Mouse (Mus musculus) limb, embryonic 11.5 days (tissue): ENCODE results near the gene Nbas. TPM values are rescaled to one million over a fixed set of nuclear protein-coding genes. Genes with fewer than 3 reads are reported as not detected.

Source experiments
- ATAC-seq: fragments of 200-750 bp; cut with Nextera tagmentation; 2 replicates; pipeline ENCODE4 v1.8.0; 2017; ENCODE audit warnings: low read depth; ENCODE audit not compliant: insufficient number of reproducible peaks, low FRiP score, low TSS enrichment
- DNase-seq: peaks from one replicate; pipeline ENCODE4 v3.0.0-alpha.2; 2015; ENCODE audit warnings: low spot score
- H3K27ac ChIP-seq: fragments of 300-500 bp; sonication (generic); replicated peaks from 2 replicates; pipeline ENCODE4 v1.5.1; 2014; ENCODE audit warnings: low read depth, mild to moderate bottlenecking, low read length
- H3K27me3 ChIP-seq: fragments of 300-500 bp; sonication (generic); 2 replicates; pipeline ENCODE4 v1.6.1; 2014; ENCODE audit warnings: mild to moderate bottlenecking, low read length, mixed read lengths; ENCODE audit not compliant: control insufficient read depth, insufficient read depth
- H3K36me3 ChIP-seq: fragments of 300-500 bp; sonication (generic); 2 replicates; pipeline ENCODE4 v1.6.1; 2014; ENCODE audit warnings: mild to moderate bottlenecking, low read length, moderate library complexity, mixed read lengths; ENCODE audit not compliant: control insufficient read depth, insufficient read depth
- H3K4me1 ChIP-seq: fragments of 300-500 bp; sonication (generic); 2 replicates; pipeline ENCODE4 v1.6.1; 2014; ENCODE audit warnings: low read length, mixed read lengths; ENCODE audit not compliant: control insufficient read depth, insufficient read depth
- H3K4me2 ChIP-seq: fragments of 300-500 bp; sonication (generic); 2 replicates; pipeline ENCODE4 v1.6.1; 2014; ENCODE audit warnings: low read depth, mild to moderate bottlenecking, moderate library complexity; ENCODE audit not compliant: severe bottlenecking
- H3K4me3 ChIP-seq: fragments of 300-500 bp; sonication (generic); 2 replicates; pipeline ENCODE4 v1.5.1; 2014; ENCODE audit warnings: low read depth, low read length
- H3K9ac ChIP-seq: fragments of 300-500 bp; sonication (generic); 2 replicates; pipeline ENCODE4 v1.6.1; 2014; ENCODE audit warnings: mild to moderate bottlenecking, low read length
- H3K9me3 ChIP-seq: fragments of 300-500 bp; sonication (generic); 2 replicates; pipeline ENCODE4 v1.6.1; 2016; ENCODE audit warnings: low read length; ENCODE audit not compliant: control insufficient read depth
- WGBS: fragments of 180-500 bp; shearing (Covaris S2); extraction: QIAGEN DNeasy Blood & Tissue Kit; methylation state at CpG from one replicate; pipeline ENCODE4 v1.1.7; 2014; 5-methylcytosine and 5-hydroxymethylcytosine counted together
- polyA plus RNA-seq: library from polyadenylated mRNA; unstranded; fragments of >200 nt; fragmentation: Nextera tagmentation; extraction: Ambion mirVana; gene quantifications from 2 replicates; pipeline ENCODE4 v1.2.1, GENCODE M21; 2014

Gene Nbas
- polyA plus RNA-seq, 1 experiment from 2014 or later = 16.4 TPM

- no peaks in the 10 kb centered on the region for H3K27me3 ChIP-seq
- no peak for DNase-seq
- WGBS = 74% methylated on average over 4 of the region's 4 CpGs
- H3K27ac ChIP-seq = no peak overlapping the region
- no peak overlapping the region for H3K4me2 ChIP-seq
- no peak overlapping the region for H3K4me3 ChIP-seq
- H3K36me3 ChIP-seq = no peaks in the 10 kb centered on the region
- H3K9ac ChIP-seq = no peak overlapping the region
- no peaks in the 10 kb centered on the region for H3K9me3 ChIP-seq
- 0 out of 2 replicates have a peak, but pooled peaks cover 3% of the 10 kb centered on the region for H3K4me1 ChIP-seq
- ATAC-seq = no peak
Measured at GRCm38 (mm10) chr12:13576761-13577160, 307.8 kb downstream of the Nbas start.

DNA sequence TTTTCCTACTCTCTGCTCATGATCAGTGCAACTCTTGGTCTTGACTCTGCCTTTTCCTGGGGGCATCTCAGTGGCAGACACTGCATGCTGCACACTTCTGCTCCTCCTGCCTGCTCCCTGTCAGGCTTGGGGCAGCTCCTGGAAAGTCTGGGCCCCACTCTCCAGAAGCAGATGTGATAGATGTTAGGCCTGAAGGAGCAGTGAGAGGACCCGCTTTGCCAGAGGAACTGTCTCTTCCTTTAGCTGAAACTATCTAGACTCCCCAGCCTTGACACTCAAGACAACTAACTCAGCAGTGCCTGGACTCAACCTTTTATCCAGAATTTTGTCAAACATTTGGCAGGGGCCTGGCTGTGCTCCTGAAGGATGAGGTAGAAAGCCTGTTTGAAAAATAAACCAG is 311.9 kb downstream of the Nbas start:
- H3K27ac ChIP-seq = no peak overlapping the region
- no peak for DNase-seq
- ATAC-seq = no peak
- H3K27me3 ChIP-seq = no peaks in the 10 kb centered on the region
- 0 out of 2 replicates have a peak, but pooled peaks cover 2% of the 10 kb centered on the region for H3K36me3 ChIP-seq
- H3K9me3 ChIP-seq = no peaks in the 10 kb centered on the region
- H3K4me1 ChIP-seq = 0 out of 2 replicates have a peak, but pooled peaks cover 3% of the 10 kb centered on the region
- no peak overlapping the region for H3K4me3 ChIP-seq
- no peak overlapping the region for H3K9ac ChIP-seq
- 84% methylated on average over 1 of the region's 1 CpGs for WGBS
- no peak overlapping the region for H3K4me2 ChIP-seq

DNA sequence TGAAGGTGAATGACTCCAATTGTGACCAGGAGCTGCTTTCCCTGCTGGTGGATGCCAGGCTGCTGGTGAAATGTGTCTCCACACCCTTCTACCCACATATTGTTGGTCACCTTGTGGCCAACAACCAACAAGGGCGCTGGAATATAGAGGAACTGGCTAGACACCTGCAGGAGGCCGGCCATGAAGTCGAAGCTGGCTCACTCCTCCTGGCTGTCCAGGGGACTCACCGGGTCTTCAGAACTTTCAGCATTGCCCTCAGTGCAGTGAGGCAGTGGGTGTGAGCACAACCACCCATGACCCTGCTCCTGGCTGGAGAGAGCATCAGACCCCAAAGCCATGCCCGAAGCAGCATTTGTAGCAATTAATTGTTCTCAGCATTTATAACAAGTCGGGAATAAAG is 314.5 kb downstream of the Nbas start:
- 93% methylated on average over 6 of the region's 6 CpGs for WGBS
- no peaks in the 10 kb centered on the region for H3K27me3 ChIP-seq
- ATAC-seq (no peak), DNase-seq (no peak)
- H3K36me3 ChIP-seq = 0 out of 2 replicates have a peak, but pooled peaks cover 2% of the 10 kb centered on the region
- no peak overlapping the region for H3K9ac ChIP-seq
- H3K9me3 ChIP-seq = no peaks in the 10 kb centered on the region
- 0 out of 2 replicates have a peak, but pooled peaks cover 2% of the 10 kb centered on the region for H3K4me1 ChIP-seq
- H3K27ac ChIP-seq = no peak overlapping the region
- no peak overlapping the region for H3K4me2 ChIP-seq
- no peak overlapping the region for H3K4me3 ChIP-seq

DNA sequence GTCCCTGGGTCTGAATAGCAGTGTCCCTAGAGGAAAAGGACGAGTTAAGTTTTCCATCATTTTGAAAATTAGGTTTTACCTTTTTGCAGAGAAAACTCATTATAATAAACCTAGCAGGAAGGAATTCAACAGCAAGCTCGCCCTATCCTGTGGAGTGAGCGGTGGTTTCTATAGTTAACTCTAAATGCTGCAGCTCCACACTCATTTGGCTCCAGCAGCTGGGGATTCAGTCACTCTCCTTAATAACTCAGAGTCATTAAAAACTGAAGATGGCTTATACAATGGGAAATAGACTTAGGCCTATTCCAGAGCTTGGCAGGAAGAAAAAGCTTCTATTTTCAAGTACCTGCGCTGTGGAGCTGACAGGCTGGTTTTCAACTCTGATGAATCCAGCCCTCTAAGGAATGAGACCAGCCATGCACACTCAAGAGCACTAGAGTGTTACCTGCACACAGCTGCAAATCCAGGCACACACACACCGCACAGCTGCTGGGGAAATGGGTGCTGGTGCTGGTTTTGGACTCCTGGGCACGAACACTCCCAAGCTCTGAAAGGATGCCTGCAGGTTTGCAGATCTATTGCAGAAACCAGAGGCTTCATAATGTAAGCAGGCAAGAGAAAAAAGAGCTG is 316.7 kb downstream of the Nbas start:
- WGBS = 85% methylated on average over 6 of the region's 6 CpGs

GRCm38 (mm10) chr12:13587675-13588074 is 318.7 kb downstream of the Nbas start:
- ATAC-seq (no peak), DNase-seq (no peak)
- Histone ChIP-seq H3K4me3 (no peak overlapping the region), H3K9me3 (no peaks in the 10 kb centered on the region), H3K27me3 (no peaks in the 10 kb centered on the region), H3K36me3 (0 out of 2 replicates have a peak, but pooled peaks cover 2% of the 10 kb centered on the region), H3K4me2 (no peak overlapping the region), H3K4me1 (no peaks in the 10 kb centered on the region), H3K9ac (no peak overlapping the region), H3K27ac (no peak overlapping the region)
- WGBS = 91% methylated on average over 4 of the region's 4 CpGs

More for the DNA sequence above, 316.7 kb downstream of the Nbas start:
- 0 out of 2 replicates have a peak, but pooled peaks cover 2% of the 10 kb centered on the region for H3K36me3 ChIP-seq
- no peaks in the 10 kb centered on the region for H3K4me1 ChIP-seq
- H3K9ac ChIP-seq = no peak overlapping the region
- DNase-seq (no peak), ATAC-seq (no peak)
- no peaks in the 10 kb centered on the region for H3K27me3 ChIP-seq
- H3K9me3 ChIP-seq = no peaks in the 10 kb centered on the region
- H3K27ac ChIP-seq = no peak overlapping the region
- no peak overlapping the region for H3K4me3 ChIP-seq
- no peak overlapping the region for H3K4me2 ChIP-seq

- H3K9ac ChIP-seq = no peak overlapping the region
- H3K27ac ChIP-seq = no peak overlapping the region
- 89% methylated on average over 5 of the region's 5 CpGs for WGBS
- H3K4me3 ChIP-seq = no peak overlapping the region
- no peak overlapping the region for H3K4me2 ChIP-seq
- H3K9me3 ChIP-seq = no peaks in the 10 kb centered on the region
- H3K27me3 ChIP-seq = no peaks in the 10 kb centered on the region
- DNase-seq = no peak
- no peaks in the 10 kb centered on the region for H3K36me3 ChIP-seq
- ATAC-seq = no peak
- H3K4me1 ChIP-seq = no peaks in the 10 kb centered on the region
Measured at GRCm38 (mm10) chr12:13589021-13589420, 320.1 kb downstream of the Nbas start.

DNA sequence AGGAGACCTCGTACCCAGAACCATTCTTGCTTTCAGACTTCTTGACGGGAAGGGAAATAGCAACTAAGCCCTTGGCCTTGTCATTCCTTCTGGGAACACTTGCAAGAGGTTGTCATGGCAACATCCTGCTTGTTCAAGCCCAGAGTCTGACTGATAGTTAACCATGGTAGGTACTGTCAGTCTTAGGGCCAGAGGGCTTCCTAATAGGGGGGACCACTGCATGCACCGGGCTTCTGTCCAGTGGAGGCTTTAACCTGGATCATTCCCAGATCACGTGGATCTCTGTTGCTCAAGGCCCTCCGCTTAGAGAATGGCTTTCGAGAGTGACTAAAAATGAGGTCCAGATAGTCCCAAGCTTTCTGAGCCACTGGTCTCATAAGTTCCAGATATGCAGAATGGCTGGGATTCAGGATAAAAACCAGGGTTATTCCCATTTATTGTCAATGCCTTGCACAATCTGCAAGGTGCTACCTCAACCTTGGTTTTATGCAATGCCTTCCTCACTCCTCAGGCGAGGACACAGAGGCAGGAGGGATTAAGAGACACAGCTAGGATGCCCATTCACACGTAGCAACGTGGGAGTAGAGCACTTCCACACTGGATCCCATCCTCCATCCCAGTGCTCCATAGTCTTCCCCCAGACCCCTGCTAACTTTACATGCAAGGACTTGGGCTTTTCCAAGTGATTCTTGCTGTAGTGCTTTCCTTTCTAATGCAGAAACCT is 326.0 kb downstream of the Nbas start:
- no peak overlapping the region for H3K4me3 ChIP-seq
- WGBS = 78% methylated on average over 9 of the region's 9 CpGs
- H3K27ac ChIP-seq = no peak overlapping the region
- H3K9ac ChIP-seq = no peak overlapping the region
- no peaks in the 10 kb centered on the region for H3K9me3 ChIP-seq
- H3K4me2 ChIP-seq = no peak overlapping the region
- no peaks in the 10 kb centered on the region for H3K27me3 ChIP-seq
- H3K36me3 ChIP-seq = no peaks in the 10 kb centered on the region
- ATAC-seq (no peak), DNase-seq (no peak)
- 0 out of 2 replicates have a peak, but pooled peaks cover 7% of the 10 kb centered on the region for H3K4me1 ChIP-seq

DNA sequence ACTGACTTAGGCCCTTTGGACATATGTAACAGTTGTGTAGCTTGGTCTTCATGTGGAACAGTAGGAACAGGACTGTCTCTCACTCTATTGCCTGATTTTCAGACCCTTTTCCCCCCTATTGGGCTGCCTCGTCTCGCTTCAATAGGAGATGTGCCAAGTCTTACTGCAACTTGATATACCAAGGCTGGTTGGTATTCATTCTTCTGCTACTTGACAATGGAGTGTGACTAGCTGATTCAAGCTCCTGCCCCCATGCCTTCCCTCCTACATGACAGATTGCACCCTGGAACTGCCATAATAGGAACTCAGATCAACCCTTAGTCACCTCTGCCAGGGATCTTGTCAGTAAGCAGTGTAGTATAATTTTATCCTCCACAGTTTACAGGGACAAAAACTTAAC is 328.1 kb downstream of the Nbas start:
- no peaks in the 10 kb centered on the region for H3K9me3 ChIP-seq
- no peaks in the 10 kb centered on the region for H3K27me3 ChIP-seq
- DNase-seq = no peak
- ATAC-seq = no peak
- H3K36me3 ChIP-seq = no peaks in the 10 kb centered on the region
- no peak overlapping the region for H3K4me3 ChIP-seq
- no peak overlapping the region for H3K9ac ChIP-seq
- 0 out of 2 replicates have a peak, but pooled peaks cover 7% of the 10 kb centered on the region for H3K4me1 ChIP-seq
- no peak overlapping the region for H3K4me2 ChIP-seq
- no peak overlapping the region for H3K27ac ChIP-seq
- 81% methylated on average over 2 of the region's 2 CpGs for WGBS
